Mouse (Mus musculus): ENCODE data around the gene Fgfr2. TPM values are rescaled to one million over a fixed set of nuclear protein-coding genes. Genes with fewer than 3 reads are reported as not detected.

Fgfr2 gene
- total and polyA plus RNA-seq, 2 experiments from 2014 or later = 12.1 to 32.6 TPM

DNA sequence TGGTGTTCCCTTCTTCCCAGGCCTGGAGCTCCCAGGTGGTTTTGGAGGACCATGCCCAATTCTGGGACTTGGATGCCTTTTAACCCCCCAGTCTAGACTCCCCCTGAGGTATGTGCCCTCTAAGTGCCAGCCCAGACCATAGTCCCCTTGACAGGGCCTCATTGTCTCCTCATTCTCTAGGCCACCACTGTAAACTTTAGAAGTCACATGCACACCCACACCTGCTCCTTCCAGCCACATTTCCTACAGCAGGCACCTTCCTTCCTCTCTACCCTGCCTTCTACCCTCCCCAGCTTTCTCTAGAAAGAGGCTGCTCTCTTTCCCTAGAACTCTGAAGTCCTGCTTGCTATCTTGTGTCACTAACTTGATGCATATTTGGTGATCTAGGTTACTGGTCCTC is 2424.7 kb downstream of the Fgfr2 start:
- Histone ChIP-seq H3K27ac (ENCODE audit: low read depth, low read length) (no peak overlapping the region), H3K4me1 (ENCODE audit: insufficient read depth, low read length) (peaks cover 24% of the 10 kb centered on the region), H3K9me3 (ENCODE audit: low read length) (no peaks in the 10 kb centered on the region), H3K4me2 (ENCODE audit: low read depth, low read length, poor library complexity, severe bottlenecking) (no peak overlapping the region), H3K27me3 (ENCODE audit: insufficient read depth, low read length) (no peaks in the 10 kb centered on the region), H3K36me3 (ENCODE audit: insufficient read depth, low read length) (no peaks in the 10 kb centered on the region), H3K9ac (replicated peaks; ENCODE audit: low read length, poor library complexity, severe bottlenecking) (no peak overlapping the region), H3K4me3 (ENCODE audit: low read depth, low read length) (no peak overlapping the region)
- DNase-seq (ENCODE audit: low spot score) = no peak
- no peak for TF ChIP-seq CTCF (IDR thresholded peaks at IDR 0.05)
- no peak for ATAC-seq (ENCODE audit: low FRiP score)

GRCm38 (mm10) chr7:130696347-130697234 is 2426.6 kb downstream of the Fgfr2 start:
- peaks cover 24% of the 10 kb centered on the region for H3K4me1 ChIP-seq (ENCODE audit: insufficient read depth, low read length)
- no peak for ATAC-seq (ENCODE audit: low FRiP score)
- H3K36me3 ChIP-seq (ENCODE audit: insufficient read depth, low read length) = no peaks in the 10 kb centered on the region
- no peaks in the 10 kb centered on the region for H3K9me3 ChIP-seq (ENCODE audit: low read length)
- H3K4me3 ChIP-seq (ENCODE audit: low read depth, low read length) = peak overlapping the region; percentile 28
- peak overlapping the region; percentile 58; the same call in 1 of the 2 replicates for H3K27ac ChIP-seq (ENCODE audit: low read depth, low read length)
- no peaks in the 10 kb centered on the region for H3K27me3 ChIP-seq (ENCODE audit: insufficient read depth, low read length)
- peak; percentile 53 for DNase-seq (ENCODE audit: low spot score)
- WGBS = 29% methylated on average over 16 of the region's 16 CpGs
- peak overlapping the region; percentile 5; the same call in 1 of the 2 replicates for H3K9ac ChIP-seq (replicated peaks; ENCODE audit: low read length, poor library complexity, severe bottlenecking)
- TF ChIP-seq CTCF (IDR thresholded peaks at IDR 0.05) = no peak
- peak overlapping the region; percentile 76 for H3K4me2 ChIP-seq (ENCODE audit: low read depth, low read length, poor library complexity, severe bottlenecking)

DNA sequence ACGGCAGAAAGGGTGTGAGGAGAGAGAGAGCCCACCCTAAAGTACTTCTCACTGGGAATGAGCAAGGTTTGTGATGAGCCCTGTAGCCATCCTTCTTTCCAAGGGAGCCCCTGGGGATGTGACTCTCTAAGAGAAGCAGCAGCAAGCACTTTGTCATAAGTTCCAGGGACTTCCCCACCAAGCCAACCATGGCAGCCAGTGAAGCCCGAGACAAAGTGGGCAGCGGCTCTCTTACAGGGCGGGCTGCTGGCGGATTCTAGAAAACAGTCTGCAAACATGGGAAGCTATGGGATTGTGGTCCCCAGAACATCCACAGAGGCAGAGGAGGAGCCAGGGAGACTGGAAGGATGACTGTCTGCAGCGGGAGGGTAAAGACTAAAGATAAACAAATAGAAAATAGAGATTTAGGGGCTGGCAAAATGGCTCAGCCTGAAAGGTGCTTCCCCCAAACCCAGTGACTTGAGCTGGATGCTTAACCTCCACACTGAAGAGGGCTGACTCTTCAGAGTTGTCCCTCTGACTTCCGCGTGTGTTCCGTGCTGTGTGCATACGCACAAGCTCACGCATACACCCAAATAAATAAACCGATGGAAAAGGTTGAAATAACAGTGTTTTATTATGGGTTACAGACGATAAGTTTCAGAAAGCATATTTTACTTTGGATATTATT is 2427.3 kb downstream of the Fgfr2 start:
- H3K9me3 ChIP-seq (ENCODE audit: low read length) = no peaks in the 10 kb centered on the region
- peak overlapping the region; percentile 84 for H3K4me3 ChIP-seq (ENCODE audit: low read depth, low read length)
- ATAC-seq (ENCODE audit: low FRiP score) = no peak
- 0 out of 2 replicates have a peak overlapping the region, but pooled peaks have one; percentile 38 for H3K27ac ChIP-seq (ENCODE audit: low read depth, low read length)
- H3K4me2 ChIP-seq (ENCODE audit: low read depth, low read length, poor library complexity, severe bottlenecking) = peak overlapping the region; percentile 76
- H3K27me3 ChIP-seq (ENCODE audit: insufficient read depth, low read length) = no peaks in the 10 kb centered on the region
- no peak for TF ChIP-seq CTCF (IDR thresholded peaks at IDR 0.05)
- no peaks in the 10 kb centered on the region for H3K36me3 ChIP-seq (ENCODE audit: insufficient read depth, low read length)
- H3K4me1 ChIP-seq (ENCODE audit: insufficient read depth, low read length) = peaks cover 24% of the 10 kb centered on the region
- no peak for DNase-seq (ENCODE audit: low spot score)
- WGBS = 60% methylated on average over 13 of the region's 13 CpGs
- peak overlapping the region; percentile 34; the same call in 1 of the 2 replicates for H3K9ac ChIP-seq (replicated peaks; ENCODE audit: low read length, poor library complexity, severe bottlenecking)

GRCm38 (mm10) chr7:130693800-130694193 is 2429.4 kb downstream of the Fgfr2 start:
- Histone ChIP-seq H3K9me3 (ENCODE audit: low read length) (no peaks in the 10 kb centered on the region), H3K27ac (ENCODE audit: low read depth, low read length) (peak overlapping the region; percentile 99), H3K4me3 (ENCODE audit: low read depth, low read length) (peak overlapping the region; percentile 84), H3K9ac (replicated peaks; ENCODE audit: low read length, poor library complexity, severe bottlenecking) (peak overlapping the region; percentile 97), H3K36me3 (ENCODE audit: insufficient read depth, low read length) (no peaks in the 10 kb centered on the region), H3K4me1 (ENCODE audit: insufficient read depth, low read length) (peaks cover 24% of the 10 kb centered on the region), H3K4me2 (ENCODE audit: low read depth, low read length, poor library complexity, severe bottlenecking) (peak overlapping the region; percentile 76), H3K27me3 (ENCODE audit: insufficient read depth, low read length) (no peaks in the 10 kb centered on the region)
- peak; percentile 64 for DNase-seq (ENCODE audit: low spot score)
- ATAC-seq (ENCODE audit: low FRiP score) = peak; percentile 31; the same call in 1 of the 2 replicates
- peak; percentile 56 for TF ChIP-seq CTCF (IDR thresholded peaks at IDR 0.05)
- WGBS = 10% methylated on average over 11 of the region's 11 CpGs

DNA sequence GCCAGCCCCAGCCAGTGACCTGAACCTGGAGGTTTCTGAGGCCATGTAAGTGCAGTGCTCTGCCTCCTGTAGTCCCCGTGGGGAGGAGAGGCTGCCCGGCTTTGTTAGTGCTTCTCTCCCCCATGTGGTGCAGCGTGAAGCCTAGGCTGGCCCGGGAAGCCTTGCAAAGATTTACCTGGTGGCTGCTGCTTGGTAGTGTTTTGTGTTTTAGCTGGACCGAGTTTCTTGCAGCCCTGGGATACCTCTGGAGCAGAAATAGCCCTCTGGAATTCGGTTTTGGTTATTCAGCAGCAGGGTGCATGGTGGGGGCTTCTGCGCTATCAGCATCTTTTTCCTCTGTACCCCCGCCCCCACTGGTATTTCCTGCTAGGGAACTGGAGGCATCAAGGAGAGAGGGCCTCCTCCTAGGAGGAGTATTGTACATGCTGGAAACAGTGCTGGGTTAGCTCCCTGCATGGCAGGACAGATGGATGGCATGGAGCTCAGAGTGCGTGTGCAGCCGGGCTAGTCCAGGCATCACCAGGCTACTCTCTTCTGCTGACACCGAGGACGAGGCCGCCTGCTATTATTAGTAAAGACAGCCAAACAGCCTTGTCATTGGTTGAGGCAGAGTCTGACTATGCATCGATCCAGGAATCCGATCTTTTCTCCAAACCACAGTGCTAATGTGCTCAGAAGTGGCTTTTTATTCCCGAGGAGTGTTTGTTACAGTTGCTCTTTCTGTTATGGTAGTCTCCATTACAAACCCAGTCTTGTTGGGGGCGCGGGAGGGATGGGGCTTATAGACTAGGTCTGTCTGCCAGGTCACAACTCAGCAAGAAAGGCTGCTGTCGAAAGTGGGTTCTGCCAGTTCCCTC is 2430.0 kb downstream of the Fgfr2 start:
- Histone ChIP-seq H3K4me2 (ENCODE audit: low read depth, low read length, poor library complexity, severe bottlenecking) (peak overlapping the region; percentile 76), H3K27me3 (ENCODE audit: insufficient read depth, low read length) (no peaks in the 10 kb centered on the region), H3K9me3 (ENCODE audit: low read length) (no peaks in the 10 kb centered on the region), H3K36me3 (ENCODE audit: insufficient read depth, low read length) (no peaks in the 10 kb centered on the region), H3K27ac (ENCODE audit: low read depth, low read length) (peak overlapping the region; percentile 99), H3K9ac (replicated peaks; ENCODE audit: low read length, poor library complexity, severe bottlenecking) (peak overlapping the region; percentile 97), H3K4me1 (ENCODE audit: insufficient read depth, low read length) (peaks cover 24% of the 10 kb centered on the region), H3K4me3 (ENCODE audit: low read depth, low read length) (peak overlapping the region; percentile 84)
- DNase-seq (ENCODE audit: low spot score) = peak; percentile 62
- ATAC-seq (ENCODE audit: low FRiP score) = peak; percentile 73
- TF ChIP-seq CTCF (IDR thresholded peaks at IDR 0.05) = peak; percentile 17; the same call in 1 of the 2 replicates
- WGBS = 1% methylated on average over 19 of the region's 19 CpGs

Measured in midbrain, postnatal 0 days (tissue).